Mouse (Mus musculus) liver (tissue): ENCODE measurements around the gene Mylk.

ENCODE experiments used
- DNase-seq: peaks from one replicate; pipeline ENCODE4 v3.0.0-alpha.2; 2020; ENCODE audit warnings: mixed read lengths

Mylk gene

DNA sequence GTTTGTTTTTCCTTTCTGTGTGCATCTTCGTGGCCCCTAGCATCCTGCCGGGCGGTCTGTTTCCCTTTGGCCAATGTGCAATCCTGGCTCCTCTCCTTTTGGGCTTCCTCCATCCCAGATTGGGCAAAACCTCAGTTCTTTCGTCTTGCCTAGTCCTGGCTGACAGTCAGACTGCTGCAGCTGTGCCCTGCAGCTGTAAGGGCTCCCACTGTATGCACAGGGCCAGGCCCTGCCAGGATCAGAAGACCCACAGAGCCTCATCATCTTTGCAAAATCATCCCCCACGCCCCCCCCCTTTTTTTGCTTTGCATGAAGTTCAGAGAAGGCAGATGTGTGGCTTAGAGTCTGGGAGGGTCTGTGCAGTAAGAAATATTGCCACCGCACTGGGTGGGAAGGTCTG lies 110.1 kb downstream of the Mylk start:
- DNase-seq, result no peak

DNA sequence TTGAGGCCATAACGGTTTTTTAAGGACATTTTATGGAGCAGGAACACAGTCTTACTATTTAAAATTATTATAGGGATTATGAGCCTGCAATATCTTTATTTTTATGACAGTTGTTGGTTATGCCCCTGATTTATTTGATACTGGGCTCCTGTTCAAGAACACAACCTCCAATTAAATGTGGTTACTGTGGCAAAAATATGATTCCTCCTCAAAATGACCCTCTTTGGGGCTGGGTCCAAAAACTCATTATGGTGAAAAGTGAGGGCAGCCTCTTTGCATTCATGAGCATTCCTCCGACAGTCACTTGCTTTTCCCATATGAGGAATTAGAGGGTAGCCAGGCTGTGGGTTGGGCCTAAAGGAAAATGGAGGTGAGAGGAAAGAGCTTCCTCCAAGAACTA lies 110.7 kb downstream of the Mylk start:
- no peak for DNase-seq

DNA sequence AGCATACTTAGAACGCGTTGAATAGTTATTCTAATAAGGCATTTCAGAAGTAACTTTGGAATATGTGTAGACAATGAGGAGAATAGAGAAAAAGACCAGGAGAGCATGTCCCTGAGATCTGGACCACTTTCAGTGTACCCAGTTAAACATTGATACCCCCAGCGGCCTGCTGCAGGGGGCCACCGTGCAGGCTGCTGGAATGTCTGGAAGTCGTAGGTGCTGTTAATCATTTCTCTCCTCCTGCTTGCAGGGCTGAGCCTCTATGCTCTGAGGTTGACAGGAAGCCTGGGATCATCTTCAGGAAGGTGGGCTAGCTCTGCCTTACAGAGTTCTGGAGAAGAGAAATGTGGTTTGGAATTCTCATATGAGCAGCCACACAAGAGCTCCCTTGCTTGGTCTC lies 112.6 kb downstream of the Mylk start:
- no peak for DNase-seq

DNA sequence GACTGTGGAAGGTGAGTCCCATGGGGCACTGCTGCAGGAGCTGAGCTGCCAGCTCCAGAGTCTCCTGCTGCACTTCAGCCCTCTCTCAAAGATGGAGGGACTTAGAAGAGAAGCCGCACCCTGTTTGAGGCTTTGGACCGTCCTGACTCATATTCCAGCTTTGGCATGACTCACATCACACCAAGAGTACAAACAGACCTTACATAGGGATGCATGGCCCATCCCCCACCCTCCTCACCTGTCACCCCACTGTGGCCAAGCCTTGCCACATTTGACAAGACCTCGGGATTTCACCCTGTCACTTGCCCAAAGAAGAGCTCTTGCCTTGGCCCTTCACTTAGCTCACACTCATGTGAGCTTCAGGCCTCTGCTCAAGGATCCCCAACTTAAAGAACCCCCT lies 115.8 kb downstream of the Mylk start:
- no peak for DNase-seq

DNA sequence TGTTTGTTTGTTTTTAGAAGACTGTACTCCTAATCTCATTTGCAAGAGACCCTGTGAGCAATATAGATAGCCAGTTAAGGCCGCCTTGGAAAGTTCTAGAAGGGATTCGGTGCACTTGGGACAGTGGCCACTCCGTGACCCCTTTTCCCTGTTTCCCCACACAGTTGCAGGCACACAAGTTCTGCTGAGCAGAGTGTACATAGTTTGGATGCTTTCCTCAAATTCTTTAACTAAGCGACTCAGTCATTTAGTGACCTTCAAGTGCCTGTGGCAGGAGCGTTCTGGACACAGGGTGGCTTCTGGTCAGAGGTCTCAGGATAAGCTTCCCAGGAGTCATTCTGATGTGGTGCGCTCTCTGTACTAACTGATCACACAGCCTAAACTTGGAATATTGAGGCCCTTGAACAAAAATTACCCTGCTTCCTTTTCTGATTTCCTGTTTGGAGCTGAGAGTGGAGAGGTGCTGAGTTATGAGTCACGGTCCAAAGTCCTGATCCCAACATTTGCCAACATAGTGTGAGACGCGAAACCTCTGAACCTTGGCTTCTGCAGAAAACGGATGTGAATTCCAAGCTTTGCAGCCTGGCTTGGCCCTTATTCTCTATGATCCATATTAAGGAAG lies 116.8 kb downstream of the Mylk start:
- no peak for DNase-seq

DNA sequence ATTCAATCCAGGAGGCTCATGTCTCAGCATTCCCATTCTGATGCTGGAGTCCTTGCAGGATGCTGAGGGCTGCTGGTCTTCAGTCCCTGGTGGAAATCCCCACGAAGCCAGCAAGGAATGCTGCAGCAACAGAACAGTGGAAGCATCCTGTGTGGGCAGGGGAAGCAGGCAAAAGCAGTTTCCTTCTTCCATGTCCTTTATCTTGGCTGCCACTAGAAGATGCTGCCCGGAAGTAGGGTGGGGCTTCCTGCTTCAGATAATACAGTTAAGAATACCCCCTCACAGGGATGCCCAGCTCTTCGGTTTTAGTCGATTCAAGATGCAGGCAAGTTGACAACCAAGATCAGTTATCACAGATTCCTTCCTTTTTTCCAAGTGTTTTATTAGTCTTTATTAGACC lies 120.4 kb downstream of the Mylk start:
- DNase-seq, result no peak

DNA sequence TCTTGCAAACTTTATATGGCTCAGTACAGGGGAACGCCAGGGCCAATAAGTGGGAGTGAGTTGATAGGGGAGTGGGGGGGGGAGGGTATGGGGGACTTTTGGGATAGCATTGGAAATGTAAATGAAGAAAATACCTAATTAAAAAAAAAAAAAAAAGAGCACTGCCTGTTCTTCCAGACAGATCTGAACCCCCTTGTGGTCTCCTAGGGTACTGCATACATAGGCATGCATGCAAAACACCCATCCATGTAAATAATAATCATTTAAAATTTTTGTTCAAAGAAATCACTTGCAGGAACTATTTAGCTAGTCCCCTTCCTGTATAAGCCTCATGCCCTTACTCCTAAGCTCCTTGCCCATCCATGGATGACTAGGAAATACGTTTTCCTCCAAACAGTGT lies 122.2 kb downstream of the Mylk start:
- DNase-seq, result no peak

DNA sequence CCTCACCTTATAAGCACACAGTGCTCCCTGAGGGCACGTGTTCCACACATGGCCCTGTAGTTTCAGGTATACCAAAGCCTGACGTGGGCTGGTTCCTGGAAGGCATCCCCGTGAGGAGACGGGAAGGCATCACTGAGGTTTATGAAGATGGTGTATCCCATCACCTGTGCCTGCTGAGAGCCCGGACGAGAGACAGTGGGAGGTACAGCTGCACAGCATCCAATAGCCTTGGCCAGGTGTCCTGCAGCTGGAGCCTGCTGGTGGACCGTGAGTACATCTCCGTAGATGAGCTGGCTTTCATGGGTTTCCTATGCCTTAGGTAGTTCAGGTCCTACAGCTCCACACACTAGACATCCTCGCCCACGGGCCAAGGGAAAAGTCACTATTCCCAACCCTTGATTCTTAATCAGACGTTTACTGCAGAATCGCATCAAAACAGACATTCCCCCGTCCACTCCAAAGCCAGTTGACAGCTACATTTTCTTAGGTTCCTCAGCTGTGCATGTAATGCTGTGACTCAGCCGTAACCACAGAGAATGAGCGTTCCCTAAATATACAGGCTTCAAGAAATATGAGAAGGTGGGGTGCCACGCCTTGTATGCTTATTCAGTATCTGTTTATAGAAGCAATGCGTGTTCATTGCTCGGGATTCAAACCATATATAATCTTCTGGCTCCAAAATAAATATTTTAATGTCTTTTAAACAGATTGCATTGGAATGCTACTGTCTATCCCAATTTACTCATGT lies 135.2 kb downstream of the Mylk start:
- no peak for DNase-seq

DNA sequence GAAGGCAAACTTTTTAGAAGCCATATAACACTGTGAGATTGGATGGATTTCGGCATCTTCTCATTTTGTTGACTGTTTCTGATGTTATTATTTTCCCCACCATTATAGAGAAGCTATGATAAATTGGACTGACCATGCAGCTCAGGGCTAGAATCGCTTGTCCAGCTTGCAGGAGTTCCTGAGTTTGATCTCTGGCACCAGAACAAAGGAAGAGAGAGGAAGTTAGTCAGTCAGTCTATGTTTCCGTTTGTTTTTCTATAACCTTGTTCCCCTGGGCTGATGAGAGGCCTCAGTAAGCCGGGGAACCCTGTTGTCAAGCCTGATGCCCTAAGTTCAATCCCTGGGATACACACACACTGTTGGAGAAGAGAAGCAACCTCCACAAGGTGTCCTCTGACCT lies 135.8 kb downstream of the Mylk start:
- DNase-seq, result no peak

DNA sequence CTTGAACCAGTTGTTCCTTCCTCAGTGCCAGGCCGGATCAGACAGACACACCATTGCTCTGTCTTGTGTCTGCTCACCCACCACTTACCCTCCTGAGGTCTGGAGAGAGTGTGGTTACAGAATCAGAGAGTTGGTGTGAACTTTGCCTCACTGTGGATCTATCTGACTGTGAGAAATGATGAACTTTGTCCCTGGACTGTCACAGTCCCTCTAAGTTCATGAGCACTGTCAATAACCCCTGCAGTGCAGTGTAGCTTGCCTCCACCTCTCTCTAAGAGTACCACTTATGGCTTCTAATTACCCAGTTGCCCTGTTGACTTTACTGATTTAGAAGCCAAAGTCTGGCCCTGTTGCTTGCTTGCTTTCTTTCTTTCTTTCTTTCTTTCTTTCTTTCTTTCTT lies 142.0 kb downstream of the Mylk start:
- DNase-seq, result no peak

DNA sequence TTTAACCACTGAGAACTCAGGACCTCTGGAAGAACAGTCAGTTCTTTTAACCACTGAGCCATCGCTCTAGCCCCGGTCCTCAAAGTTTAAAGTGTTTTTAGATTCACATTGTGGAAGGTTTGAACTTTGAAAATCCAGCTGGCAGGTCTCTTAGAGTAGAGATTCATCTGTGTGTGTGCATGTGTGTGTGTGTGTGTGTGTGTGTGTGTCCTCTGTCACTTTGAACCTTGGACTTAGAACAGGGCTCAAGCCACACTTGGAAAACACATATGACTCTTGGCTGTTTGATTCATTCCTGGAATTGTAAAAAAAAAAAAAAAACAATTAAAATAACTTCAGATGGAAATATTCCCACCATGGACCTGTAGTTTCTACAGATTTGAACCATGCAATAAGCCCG lies 149.0 kb downstream of the Mylk start:
- DNase-seq, result no peak

DNA sequence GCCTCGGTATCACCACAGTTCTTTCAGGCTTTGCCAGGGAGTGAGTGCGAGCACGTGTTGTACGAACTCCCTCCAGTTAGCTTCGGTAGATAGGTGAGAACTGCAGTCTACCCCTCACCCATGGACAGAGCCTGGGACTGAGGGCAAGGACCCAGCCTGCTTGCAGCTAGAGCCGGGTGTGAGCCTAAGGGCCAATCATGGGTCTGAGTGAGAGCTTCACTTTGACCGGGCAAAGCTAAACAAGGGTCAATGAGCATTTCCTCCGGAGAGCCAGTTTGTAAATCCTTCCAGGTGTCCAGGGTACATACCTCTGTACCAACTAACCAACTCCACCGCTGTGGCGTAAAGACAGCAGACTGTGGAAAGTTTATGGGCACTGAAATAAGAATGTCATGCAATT lies 150.9 kb downstream of the Mylk start:
- DNase-seq, result no peak

DNA sequence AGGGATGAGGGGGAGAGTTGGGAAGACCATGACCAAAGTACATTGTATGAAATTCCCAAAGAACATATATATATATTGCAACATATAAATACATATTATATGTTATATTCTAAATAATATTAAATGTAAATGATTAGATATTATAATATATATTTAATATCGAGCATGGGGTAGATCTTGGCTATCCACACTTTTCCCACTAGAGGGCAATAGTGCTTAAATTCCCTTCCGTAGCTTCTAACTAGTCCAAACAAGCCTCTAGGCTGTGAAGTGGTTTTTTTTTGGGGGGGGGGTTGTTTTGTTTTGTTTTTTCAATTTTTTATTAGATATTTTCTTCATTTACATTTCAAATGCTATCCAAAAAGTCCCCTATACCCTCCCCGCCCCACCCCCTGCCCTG lies 152.0 kb downstream of the Mylk start:
- DNase-seq, result no peak

DNA sequence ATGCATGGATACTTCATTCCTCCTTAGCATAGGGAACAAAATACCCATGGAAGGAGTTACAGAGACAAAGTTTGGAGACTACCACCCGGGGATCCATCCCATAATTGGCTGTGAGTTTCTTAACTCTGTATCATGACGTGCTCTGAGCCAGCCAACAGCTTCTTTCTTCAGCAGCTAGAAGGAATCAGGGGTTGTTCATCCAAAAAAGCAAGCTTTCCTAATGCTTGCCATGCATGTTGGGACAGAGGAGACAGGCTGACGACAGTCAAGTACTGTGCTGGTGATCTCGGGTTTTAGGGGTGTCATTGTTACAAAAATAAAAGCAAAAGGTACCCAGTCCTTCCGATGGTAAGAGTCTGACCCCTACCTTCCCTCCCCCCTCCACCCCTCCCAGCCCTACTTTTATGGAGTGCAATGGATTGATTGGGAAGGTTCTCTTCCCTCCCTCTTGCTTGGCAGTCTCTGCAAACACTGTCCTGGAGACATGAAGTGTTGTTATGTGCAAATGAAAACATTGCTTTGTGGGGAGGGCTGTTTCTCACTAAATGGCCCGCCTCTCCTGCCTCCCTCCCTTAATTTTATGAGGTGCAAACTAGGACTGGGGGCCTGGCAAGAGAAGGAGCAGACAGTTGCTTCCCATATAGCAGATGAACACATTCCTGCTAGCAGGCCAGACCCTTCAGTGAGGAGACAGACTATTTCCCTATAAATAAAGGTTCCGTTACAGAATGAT lies 153.2 kb downstream of the Mylk start:
- no peak for DNase-seq

DNA sequence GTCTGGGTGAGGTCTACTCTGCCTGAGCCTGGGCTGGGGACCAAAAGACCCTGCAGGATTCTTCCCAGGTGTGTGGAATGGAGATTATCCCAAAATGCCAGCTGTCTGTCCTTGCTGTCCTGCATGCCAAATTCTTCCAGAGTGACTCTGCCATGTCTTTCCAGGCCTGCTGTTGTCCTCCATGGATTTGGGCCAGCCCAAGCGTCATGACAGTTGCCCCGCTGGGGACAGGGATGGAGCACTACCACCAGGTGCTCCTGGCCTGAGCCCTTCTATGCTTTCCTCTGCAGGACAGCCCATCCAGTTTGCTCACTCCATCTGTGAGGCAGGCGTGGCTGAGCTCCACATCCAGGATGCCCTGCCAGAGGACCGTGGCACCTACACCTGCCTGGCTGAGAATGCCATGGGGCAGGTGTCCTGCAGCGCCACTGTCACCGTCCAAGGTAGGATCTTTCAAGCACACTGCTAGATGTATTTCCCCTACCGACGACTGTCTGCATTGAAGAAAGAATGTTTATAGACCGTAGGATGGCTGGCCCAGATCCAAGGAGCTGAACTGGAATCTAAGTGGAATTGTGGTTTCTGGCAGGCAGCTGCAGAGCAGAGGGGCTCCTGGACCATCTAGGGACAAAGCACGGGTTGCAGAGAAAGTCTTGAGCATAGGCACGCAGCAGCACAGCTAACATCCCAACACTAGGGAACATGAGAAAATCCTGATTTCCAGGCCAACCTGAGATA lies 154.2 kb downstream of the Mylk start:
- peak; percentile 37 for DNase-seq

DNA sequence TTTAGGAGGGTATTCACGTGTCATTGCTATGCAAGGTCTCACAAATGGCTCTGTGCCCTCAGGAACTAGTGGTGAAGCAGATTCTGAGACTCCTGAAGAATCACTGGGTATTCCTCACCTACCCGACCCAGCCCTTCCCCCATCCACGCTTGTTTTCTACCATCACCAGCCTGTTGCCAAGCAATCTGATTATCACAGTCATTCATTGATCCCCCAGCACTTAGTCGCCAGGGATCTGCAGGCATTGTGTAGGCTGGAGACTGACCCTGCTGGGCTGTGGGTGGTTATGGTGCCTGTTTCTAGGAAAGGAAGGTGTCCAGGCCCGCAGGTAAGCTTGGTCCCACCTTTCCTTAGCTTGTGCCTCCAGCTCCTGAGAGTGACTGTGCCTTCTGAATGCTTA lies 155.0 kb downstream of the Mylk start:
- DNase-seq, result no peak

DNA sequence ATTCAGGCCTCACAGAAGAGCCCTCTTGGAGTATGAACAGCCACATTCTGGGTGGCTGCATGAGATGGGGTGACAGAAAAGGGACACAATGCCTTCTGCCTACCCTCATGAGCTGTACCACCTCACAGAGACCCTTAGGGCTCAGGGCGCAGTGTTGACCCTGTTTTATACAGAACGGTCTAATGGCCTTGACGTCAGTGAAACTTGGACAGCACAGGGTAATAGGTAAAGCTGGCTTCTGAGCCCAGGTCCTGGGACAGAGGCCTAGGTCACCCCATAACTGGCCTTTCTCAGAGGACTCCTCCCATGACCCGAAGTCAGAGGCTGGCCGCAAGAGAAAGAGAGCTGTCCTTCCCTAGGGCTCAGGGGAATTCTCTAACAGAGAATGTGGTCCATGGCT lies 155.5 kb downstream of the Mylk start:
- DNase-seq, result no peak

DNA sequence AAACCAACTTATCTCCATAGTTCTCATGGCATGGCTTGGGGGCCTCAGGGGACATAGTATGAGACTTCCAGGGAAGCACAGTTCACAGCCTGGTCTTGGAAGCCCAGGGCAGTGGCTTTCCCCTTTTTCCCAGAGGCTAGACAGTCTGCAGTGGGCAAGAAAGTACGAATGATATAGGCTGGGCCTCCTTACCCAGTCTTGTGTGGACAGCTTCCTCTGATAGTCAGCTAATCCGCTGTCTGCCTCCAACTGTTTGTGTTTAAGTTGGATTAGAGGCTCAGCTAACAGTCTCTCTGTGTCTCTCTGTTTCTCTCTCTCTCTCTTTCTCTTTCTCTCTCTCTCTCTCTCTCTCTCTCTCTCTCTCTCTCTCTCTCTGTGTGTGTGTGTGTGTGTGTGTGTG lies 156.0 kb downstream of the Mylk start:
- no peak for DNase-seq

DNA sequence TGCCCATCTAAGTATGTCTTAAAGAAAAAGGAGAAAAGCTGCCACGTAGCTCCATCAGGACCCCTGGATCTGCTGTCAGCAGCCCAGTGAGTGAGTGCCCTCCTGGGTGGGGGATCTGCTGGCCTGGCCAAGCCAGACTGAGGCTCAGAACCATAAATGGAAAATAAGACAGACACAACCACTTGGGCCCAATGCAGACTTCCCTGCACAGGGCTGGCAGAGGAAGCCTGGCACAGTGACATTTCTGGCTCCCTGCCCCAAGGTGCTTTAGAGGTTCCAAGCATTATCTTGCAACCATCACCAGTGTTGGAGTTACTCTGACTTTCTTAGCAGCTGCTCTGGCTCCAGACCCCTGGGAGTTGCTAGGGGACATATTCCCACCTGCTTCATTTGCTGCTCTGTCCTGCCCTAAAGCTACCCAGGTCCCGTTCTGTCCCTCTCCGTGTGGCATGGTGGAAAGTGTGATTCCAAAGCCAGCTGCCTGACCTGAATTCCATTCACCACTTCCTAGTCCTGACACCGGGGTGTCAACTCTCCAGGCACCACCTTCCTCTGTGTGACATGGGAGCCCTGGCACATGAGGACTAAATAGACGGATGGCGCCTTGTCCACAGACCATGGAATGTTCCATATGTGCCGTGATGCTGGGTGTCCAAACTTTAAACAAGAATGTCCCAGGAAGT lies 156.7 kb downstream of the Mylk start:
- DNase-seq, result no peak

DNA sequence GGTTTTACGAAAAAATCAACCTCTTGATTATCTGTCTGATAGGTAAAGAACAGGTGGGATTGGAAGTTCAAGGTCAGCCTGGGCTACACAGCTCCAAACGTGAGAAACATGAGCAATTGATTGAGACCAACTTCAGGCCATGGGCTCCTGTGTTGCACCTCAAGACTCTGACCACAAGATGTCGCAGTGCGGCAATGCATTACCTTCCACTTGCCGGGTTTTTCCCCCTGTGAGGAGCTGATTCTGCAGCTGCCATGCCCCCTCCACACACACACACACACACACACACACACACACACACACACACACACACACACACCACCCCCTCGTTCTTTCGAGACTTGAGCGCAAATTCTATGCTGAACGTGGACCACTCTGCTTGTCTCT lies 157.3 kb downstream of the Mylk start:
- DNase-seq, result peak; percentile 56

DNA sequence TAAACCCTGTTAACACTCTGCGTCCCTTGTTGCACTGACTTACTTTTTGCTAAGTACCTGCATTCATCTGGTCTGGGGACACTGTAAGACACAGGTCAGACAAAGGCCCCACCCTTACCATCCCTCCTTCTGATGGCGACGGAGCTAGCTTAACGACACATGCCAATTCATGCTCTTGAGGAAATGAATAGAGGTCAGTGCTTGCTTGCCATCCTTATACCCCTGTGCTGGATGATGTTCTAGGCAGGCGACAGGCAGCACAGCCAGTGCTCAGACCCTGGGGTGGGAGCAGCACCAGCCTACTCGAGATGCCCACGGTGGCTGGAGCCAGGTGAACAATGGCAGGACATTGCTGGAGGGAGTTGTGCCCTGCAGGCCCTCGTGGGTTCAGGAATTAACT lies 157.8 kb downstream of the Mylk start:
- DNase-seq, result no peak

DNA sequence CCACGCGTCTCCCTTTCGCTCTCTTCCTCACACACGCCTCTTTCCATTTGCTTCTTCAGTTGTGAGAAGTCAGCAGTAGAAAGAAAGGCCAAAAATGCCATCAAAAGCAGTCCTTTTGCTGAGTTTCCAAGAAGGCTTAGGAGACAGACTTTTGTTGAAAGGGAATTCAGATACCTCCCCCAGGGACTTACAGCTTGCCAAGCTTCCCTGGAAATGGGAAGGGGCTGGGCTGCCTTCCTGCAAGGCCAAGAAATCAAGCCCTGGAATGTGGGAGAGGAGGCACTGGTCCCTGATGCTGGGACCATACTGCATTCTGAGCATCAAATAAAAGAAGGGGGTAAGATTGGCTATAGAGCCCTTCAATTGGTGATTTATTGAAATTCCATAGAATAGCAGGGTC lies 159.9 kb downstream of the Mylk start:
- no peak for DNase-seq

DNA sequence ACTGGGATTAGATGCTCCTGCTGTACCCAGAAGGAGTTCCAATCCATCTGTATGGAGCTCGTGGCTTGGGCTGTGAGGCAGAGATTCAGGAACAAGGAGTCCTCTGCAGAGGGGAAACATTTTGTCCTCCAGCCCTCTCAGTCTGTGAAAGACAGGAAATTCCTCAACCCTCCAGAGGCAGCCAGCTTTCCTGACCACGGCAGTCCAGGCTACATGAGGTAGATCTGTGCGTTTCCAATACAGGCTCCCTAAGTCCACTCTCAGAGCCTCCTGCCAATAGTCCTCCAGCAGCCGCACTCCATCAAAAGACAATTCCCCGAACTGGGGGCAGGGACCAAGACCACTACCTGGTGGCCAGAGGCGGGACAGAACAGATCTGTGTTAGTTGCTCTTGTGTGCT lies 164.4 kb downstream of the Mylk start:
- DNase-seq, result no peak
